Mouse (Mus musculus) stomach, adult 2 months (tissue): ENCODE results near the gene Slc38a5. TPM values are rescaled to one million over a fixed set of nuclear protein-coding genes. Genes with fewer than 3 reads are reported as not detected.

Experiments used
- polyA plus RNA-seq: library from polyadenylated mRNA; depleted of rRNA; stranded (reverse); fragments of >200 nt; gene quantifications from 2 replicates; pipeline ENCODE4 v1.2.3, GENCODE M21; 2012; rRNA removed

The Slc38a5 gene
- 6.9 and 7.0 TPM in 2 replicates for polyA plus RNA-seq

DNA sequence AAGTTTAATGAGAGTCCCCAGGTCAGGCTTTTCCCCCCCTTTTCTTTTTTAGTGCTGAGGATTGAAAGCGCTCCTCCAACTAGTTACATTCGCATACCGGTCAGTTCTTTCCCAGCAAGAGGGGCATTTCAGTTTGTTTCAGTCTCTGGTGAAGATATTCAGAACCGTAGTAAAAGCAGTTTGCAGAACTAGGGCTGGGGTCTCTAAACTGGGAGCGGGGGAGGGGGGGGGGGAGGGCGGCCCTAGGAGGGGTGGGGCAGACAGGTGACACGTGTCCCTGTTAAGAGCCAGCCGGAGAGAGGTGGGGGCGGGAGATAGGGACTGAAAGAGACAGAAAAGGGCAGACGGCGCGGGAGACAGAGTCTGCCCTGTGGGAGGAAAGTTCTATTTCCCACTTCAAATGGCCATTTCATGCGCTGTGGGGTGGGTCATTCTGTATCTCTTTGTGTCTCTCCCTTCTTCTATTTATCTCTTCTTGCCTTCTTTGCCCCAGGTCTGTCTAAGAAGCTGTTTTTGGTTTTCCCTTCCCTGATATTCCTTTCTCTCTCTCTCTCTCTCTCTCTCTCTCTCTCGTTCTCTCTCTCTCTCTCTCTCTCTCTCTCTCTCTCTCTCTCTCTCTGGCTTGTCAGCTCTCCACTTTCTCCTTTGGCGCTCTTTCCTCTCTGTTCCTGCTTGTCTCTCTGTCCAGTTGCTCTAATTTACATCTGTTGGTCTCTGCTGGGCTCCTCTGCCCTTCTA, at the start of gene Slc38a5:
Gene Slc38a5, plus strand, starts transcription at position 51 of the 738 bp plus-strand sequence.

DNA sequence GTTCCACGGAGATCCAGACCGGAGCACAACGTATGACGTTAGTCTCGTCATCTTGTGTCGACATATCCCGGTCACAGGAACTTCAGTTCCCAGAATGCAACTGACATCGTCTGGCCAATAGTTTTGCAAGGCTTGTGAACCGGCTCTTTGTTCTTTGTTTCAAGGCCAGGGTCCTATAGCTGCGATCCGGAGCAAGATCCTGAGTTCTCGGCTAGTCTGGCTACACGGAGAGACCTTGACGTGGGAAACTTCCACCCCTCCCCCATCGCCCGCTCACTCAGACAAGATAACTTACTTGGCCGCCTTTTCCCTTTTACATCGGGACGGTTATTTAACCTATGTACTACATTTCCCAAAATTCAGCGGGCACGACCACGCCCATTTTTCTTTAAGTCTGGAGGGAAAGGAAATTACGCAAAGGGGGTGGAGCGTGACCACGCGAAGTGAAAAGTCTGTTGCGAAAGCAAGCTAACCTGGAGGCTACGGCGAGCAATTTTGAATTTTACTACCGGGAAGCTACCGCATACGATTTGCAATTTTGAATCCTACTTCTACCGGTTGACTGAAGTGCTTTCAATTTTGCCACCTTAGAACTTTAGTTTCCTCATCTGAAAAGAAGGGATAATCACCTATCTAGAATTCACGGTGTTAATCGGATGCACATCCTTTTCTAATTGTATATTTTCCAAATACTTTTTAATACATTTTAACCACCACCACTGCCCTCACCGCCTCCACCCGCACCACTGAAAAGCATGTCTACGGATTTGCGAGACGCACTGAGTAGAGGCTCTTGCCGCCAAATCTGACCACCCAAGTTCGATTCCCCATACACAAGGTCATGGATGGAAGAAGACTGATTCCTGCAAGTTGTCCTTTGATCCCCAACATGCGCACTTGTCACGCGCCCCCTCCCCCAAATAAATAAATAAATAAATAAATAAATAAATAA, 18.3 kb upstream of the Slc38a5 start, which contains the start of gene Ftsj1:
Gene Ftsj1, minus strand, starts transcription at position 73 of the 952 bp plus-strand sequence.

DNA sequence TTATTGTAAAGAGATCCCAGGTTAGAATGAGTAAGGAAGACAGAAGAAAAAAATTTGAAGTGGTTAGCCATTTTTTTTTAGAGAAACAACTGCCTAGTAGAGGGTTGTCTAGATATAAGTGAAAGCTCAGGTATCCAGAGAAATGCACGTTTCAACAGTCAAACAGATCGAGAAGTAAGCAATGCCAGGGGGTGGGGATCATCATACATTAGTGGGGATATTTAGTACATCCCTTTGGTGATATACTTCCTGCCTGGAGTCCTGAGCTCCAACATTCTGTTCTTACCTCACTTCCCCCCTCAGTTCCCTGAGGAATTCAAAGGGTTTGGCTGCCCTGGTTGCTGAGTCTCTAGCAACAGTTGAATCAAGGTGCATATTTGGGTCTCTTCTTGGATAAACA, 56.2 kb downstream of the Slc38a5 start, which contains the start of gene Ssxb10:
Gene Ssxb10, plus strand, starts transcription at position 301 of the 400 bp plus-strand sequence.

Other genes with a start within 250 kb of the Slc38a5 start
- gene Suv39h1, start 196.4 kb upstream of the Slc38a5 start, polyA plus RNA-seq = 2.3 and 2.6 TPM in 2 replicates
- 1.1 and 1.2 TPM in 2 replicates for gene Was, start 180.6 kb upstream of the Slc38a5 start, polyA plus RNA-seq
- gene Wdr13, start 138.2 kb upstream of the Slc38a5 start, polyA plus RNA-seq = 65.3 and 68.4 TPM in 2 replicates
- gene Rbm3, start 125.3 kb upstream of the Slc38a5 start, polyA plus RNA-seq = 14.2 and 17.6 TPM in 2 replicates
- 7.4 and 8.1 TPM in 2 replicates for gene Tbc1d25, start 95.0 kb upstream of the Slc38a5 start, polyA plus RNA-seq
- 106 and 116 TPM in 2 replicates for gene Ebp, start 77.6 kb upstream of the Slc38a5 start, polyA plus RNA-seq
- 23.9 and 25.8 TPM in 2 replicates for gene Porcn, start 64.6 kb upstream of the Slc38a5 start, polyA plus RNA-seq
- gene Ftsj1, start 18.7 kb upstream of the Slc38a5 start, polyA plus RNA-seq = 11.5 and 13.1 TPM in 2 replicates
- not detected in 2 replicates for gene Ssxb10, start 56.3 kb downstream of the Slc38a5 start, polyA plus RNA-seq
- gene Ssxb9, start 95.8 kb downstream of the Slc38a5 start, polyA plus RNA-seq = not detected in 2 replicates
- not detected in 2 replicates for gene Ssxb1, start 142.2 kb downstream of the Slc38a5 start, polyA plus RNA-seq
- gene Ssxb2, start 190.6 kb downstream of the Slc38a5 start, polyA plus RNA-seq = not detected in 2 replicates